Mouse (Mus musculus) spleen, embryonic (tissue): ENCODE measurements around the gene Calhm5.

ENCODE experiments used
- CTCF ChIA-PET: fragments of 350-600 bp; sonication (Branson Sonifier 250); formaldehyde crosslinking; loops from one replicate; lab custom pipeline; 2022; lab: Charles Lee

Calhm5 gene

DNA sequence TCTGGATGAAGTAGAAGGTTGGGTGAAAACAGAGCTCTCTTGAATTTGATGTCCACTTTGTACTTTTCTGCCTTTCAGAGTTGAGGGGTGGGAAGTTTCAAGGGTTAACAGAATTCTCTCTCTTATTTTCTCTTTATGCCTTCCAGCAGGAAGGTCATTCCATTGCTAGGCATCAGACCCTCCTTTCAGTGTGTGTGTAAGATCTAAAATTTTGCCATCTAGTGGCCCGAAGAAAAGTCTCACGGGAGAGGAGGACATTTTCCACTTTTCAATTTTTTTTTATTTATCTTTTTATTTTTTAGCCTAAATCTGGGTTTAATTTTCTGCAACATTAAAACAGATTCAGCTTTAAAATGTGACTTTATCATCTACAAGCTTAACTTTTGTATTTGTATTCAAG lies 24.7 kb downstream of the Calhm5 start:
- CTCF ChIA-PET, result no interaction called here

DNA sequence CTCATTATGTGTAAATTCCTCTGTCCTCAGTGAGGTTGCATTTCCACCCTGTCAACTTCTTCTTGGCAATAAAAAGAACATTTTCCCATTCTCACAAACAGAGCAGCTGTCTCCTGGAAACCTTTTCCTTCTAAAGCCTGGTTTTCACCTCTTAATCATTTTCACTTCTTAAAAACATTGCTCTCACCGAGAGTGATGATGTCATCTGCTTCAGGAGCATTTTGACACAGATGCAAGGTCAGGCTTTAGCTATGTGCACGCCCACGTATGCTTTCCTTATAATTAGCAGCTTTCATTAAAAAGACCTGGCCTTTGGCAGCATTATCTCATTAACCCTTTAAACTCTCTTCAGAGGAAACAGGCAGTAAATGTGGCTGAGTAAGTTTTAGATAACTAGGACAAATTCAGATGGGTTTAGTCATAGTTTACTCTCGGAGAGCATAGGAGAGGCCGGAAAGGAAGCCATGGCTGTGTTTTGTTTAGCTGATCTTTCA lies 25.3 kb downstream of the Calhm5 start:
- CTCF ChIA-PET, result no interaction called here

GRCm38 (mm10) chr10:34069606-34070005 lies 26.7 kb downstream of the Calhm5 start:
- CTCF ChIA-PET, result no interaction called here

- CTCF ChIA-PET, result no interaction called here
Measured at GRCm38 (mm10) chr10:34066591-34066990, 29.7 kb downstream of the Calhm5 start.

DNA sequence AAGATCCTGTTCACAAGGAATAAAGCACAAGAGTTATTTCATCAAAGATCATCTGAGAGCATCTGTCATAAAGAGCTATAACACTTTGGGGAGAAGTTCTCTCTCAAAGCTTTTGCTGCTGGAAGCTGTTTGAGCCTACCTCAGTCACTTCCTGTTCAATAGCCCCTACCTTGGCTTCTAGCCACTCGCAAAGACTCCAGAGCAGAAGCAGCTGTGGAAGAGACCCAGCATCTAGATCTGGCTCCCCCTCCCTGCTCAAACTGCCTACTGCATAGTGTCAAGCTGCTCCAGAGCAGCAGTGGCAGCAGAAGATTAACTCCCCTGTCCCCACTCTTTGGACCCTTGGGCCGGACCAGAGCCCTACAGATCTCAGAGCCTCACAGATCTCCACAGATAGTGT lies 42.3 kb downstream of the Calhm5 start:
- CTCF ChIA-PET, result no interaction called here

- CTCF ChIA-PET, result no interaction called here
Measured at GRCm38 (mm10) chr10:34044210-34044609, 52.1 kb downstream of the Calhm5 start, which contains the start of gene Calhm4. TSS of gene Calhm4 (minus strand) at chr10:34044310.
